Mouse (Mus musculus) lung, adult 2 months (tissue): ENCODE measurements around the gene Cd300c2.

Experiments used
- CTCF ChIP-seq: fragments of 200-500 bp; IDR thresholded peaks from 2 replicates; pipeline ENCODE4 v1.5.1; 2011; ENCODE audit warnings: mild to moderate bottlenecking, low read length, control low read depth; ENCODE audit not compliant: insufficient read depth
- POLR2A ChIP-seq: fragments of 200-500 bp; IDR thresholded peaks from 2 replicates; pipeline ENCODE4 v1.6.1; 2011; ENCODE audit warnings: low read depth, mild to moderate bottlenecking, control low read depth, low read length, borderline replicate concordance; ENCODE audit errors: extremely low read depth

DNA sequence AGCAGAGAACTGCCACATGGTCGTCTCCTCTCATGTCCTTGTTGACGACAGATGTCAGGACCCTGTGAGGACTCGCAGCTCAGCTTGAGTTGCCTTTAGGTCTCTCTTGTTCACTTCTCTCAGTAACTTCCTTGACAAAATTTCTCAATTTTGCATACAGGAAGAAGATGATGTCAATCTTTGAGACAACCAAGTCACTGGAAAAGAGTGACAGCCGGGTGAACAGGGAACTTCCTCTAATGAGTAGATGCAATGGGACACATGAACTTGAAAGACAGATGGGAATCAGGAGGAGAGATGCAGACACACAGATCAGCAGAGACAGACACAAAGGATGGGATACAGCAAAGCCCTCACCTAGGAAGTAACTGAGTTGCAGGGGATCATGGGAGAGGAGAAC is 11.9 kb downstream of the Cd300c2 start, which contains the start of gene Cd300ld:
- TF ChIP-seq CTCF: no peak
- no peak for TF ChIP-seq POLR2A
